Mouse (Mus musculus): ENCODE measurements at regions not wholly inside any gene's neighbourhood (a gene's known extent, or its start where the extent isn't known, plus 50 kb on each side); places are given as distances from the start of the nearest gene placed in this dataset.

DNA sequence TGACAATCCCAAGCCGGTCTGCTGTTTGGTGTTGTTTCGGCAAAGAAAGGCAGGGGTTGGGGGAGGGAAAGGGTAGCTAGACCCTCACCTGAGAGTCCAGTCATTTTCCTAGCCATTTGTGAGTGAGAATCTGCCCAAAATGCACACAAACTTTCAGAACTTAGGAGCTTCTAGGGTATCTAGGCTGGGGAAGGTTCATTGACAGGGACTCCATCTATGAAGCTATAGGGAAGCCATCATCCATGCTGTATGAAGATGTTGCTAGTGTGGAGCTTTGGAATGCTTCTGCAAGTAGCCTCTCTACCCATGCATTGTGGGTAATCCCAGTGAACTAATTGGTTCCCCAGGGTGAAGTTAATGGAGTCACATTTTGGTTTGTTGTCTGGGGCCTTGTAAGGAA lies 412.9 kb upstream of the Zfp703 start:
- TF ChIP-seq CTCF (IDR thresholded peaks at IDR 0.05; ENCODE audit: low read depth, low read length) (no peak), GATA1 (IDR thresholded peaks at IDR 0.05; ENCODE audit: borderline replicate concordance, low read length) (no peak), TAL1 (conservative IDR thresholded peaks at IDR 0.05; ENCODE audit: low read depth, low read length) (no peak)
